Mouse (Mus musculus): ENCODE results near the gene Nucb1. TPM values are rescaled to one million over a fixed set of nuclear protein-coding genes. Genes with fewer than 3 reads are reported as not detected.
"Not testable (repeated sequence)": the region's sequence is repeated elsewhere in the genome, so short reads cannot be mapped to it uniquely, and the experiment has no call there.

The Nucb1 gene
- polyA plus RNA-seq, 1 experiment, result 135 TPM

DNA sequence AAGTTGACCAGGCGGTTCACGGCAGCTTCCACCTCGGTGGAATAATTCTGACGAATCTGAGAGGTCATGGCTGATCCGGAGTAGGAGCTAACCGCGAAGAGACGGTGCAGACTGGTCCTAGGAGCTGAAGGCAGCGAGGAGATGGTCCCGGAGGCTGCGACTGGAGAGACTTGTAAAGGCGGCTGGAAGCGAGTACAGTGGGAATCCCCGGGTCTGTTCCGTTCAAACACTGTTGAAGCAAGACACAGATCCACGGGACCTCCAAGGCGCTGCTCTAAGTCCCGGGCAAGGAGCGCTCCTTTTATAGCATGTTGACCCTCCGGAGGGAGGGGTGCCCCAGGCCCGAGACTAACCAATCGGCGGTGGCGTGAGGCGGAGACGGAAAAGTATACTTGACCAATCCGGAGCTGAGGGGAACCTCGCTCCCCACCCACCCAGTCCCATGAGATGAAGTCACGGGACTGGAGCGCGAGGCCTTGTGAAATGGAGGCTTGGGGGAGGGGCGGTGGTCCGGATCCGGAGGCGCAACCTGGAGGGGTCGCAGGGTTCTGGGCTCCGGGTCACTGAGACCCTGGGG is 50.6 kb downstream of the Nucb1 start, which contains the start of gene Ftl1:
Ftl1 (minus strand) TSS at position 321 of the 577 bp plus-strand sequence.
- TF ChIP-seq POLR2AphosphoS2 (IDR thresholded peaks at IDR 0.05; ENCODE audit: insufficient read length, low read depth) (peak; percentile 84), USF1 (IDR thresholded peaks at IDR 0.05; ENCODE audit: low read depth) (peak; percentile 53), POLR2A (IDR thresholded peaks at IDR 0.05; ENCODE audit: insufficient read length, low read depth) (peak; percentile 75)
- Histone ChIP-seq H3K79me2 (ENCODE audit: control insufficient read depth, insufficient read depth) (peaks cover 40% of the 10 kb centered on the region), H3K36me3 (ENCODE audit: control insufficient read depth, insufficient read depth) (peaks cover 37% of the 10 kb centered on the region), H3K4me2 (ENCODE audit: low read depth) (peak within 1 kb of the TSS; percentile 100), H3K4me3 (peak within 1 kb of the TSS; percentile 99), H3ac (ENCODE audit: control insufficient read depth, insufficient read length) (peak within 1 kb of the TSS; percentile 61)
- not testable (repeated sequence) for H3K27me3 ChIP-seq (ENCODE audit: control insufficient read depth, insufficient read depth, insufficient read length)

DNA sequence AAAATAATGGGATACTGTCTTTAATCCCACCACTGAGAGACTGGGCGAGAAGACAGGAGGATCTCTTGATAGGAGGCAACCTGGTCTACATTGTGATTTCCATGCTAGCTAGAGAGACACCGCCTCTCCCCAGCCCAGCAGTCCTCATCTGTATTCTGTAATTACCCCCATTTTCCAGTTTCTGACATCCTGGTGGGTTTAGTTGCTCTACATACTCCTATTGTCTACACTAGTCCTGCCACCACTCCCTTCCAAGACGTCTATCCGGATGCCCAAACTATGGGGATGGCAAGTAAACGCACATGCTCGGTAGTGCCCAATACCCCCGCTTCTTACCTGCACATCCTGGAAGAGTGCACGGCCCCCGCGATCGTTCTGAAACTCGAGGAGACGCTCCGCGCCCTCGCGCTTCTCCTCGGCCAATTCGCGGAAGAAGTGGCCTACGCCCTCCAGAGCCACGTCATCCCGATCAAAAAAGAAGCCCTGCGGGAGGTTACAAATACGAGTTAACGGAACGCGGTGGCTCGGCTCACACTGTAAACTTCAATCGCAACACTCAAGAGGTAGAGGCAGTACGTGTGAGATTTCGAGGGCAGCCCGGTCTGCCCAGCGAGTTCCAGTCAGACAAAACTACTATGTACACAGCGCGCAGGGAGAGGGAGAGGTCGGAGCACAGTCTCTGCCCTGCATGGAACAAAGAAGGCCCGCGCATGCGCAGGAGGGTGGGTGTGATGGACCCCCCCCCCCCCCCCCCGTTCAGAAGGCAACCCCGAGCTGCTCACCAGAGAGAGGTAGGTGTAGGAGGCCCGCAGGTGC is 51.2 kb downstream of the Nucb1 start:
- Histone ChIP-seq H3K4me2 (ENCODE audit: low read depth) (peak overlapping the region; percentile 96), H3K79me2 (ENCODE audit: control insufficient read depth, insufficient read depth) (peaks cover 33% of the 10 kb centered on the region), H3ac (ENCODE audit: control insufficient read depth, insufficient read length) (peak overlapping the region; percentile 61), H3K36me3 (ENCODE audit: control insufficient read depth, insufficient read depth) (peaks cover 35% of the 10 kb centered on the region), H3K27me3 (ENCODE audit: control insufficient read depth, insufficient read depth, insufficient read length) (no peaks in the 10 kb centered on the region), H3K4me3 (peak overlapping the region; percentile 99)
- no peak for TF ChIP-seq TCF3 (IDR thresholded peaks at IDR 0.05; ENCODE audit: insufficient read length, low read depth)
- TF ChIP-seq POLR2AphosphoS2 (IDR thresholded peaks at IDR 0.05; ENCODE audit: insufficient read length, low read depth), result peak; percentile 65
- TF ChIP-seq MYOG (IDR thresholded peaks at IDR 0.05; ENCODE audit: control insufficient read depth in 1 of 3, insufficient read depth in 1 of 3, insufficient read length in 2 of 3, low read depth in 2 of 3), result no peak
- TF ChIP-seq POLR2A (IDR thresholded peaks at IDR 0.05; ENCODE audit: insufficient read length, low read depth), result peak; percentile 34
- TF ChIP-seq E2F4 (IDR thresholded peaks at IDR 0.05; ENCODE audit: insufficient read depth), result no peak
- no peak for TF ChIP-seq REST (IDR thresholded peaks at IDR 0.05; ENCODE audit: insufficient read depth, insufficient read length)
- no peak for TF ChIP-seq SRF (IDR thresholded peaks at IDR 0.05; ENCODE audit: control insufficient read depth, insufficient read length, low read depth)
- no peak for TF ChIP-seq MYOD1 (IDR thresholded peaks at IDR 0.05; ENCODE audit: control insufficient read depth in 1 of 3, insufficient read length in 2 of 3, low read depth in 2 of 3)
- TF ChIP-seq MAX (IDR thresholded peaks at IDR 0.05; ENCODE audit: low read depth), result no peak

DNA sequence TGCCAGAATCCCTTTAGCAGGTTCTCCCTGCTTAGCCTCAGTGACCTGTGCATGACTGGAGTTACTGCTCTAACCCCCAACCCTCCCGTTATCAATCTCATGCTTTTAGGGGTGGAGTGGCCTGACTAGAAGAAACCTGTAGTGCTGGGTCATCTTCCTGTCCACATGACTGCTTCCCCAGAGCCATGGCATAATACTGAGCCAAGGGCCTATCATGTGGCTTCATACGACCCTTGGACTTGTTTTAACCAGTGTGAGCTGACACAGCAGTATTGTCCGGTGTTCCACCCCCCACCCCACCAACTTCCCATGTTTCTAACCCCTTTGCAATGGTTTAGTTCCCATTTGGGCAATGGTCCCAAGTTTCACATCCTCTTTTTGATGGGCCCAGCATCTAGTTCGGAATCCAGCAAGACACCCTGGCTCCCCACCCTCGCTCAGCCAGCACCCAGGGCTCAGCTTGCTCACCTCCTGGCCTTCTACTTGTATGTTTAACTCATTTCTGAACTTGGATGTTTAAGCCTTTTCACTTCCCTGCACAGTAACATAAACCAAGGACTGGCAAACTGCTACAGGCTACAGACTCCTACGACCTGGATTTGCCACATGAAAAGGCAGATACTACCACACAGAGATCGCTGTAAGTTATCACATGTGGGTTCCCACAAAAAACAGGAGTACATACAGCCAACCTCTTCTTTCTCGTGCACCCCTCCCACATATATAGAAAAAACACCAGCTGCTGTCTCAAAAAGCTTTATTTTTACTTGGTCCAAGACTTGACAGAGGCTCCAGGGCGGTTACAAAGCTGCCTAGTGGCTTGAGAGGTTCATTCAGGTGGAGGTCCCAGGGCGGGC is 52.8 kb downstream of the Nucb1 start:
- Histone ChIP-seq H3K4me2 (ENCODE audit: low read depth) (peak overlapping the region; percentile 96), H3K27me3 (ENCODE audit: control insufficient read depth, insufficient read depth, insufficient read length) (no peaks in the 10 kb centered on the region), H3ac (ENCODE audit: control insufficient read depth, insufficient read length) (peak overlapping the region; percentile 18), H3K4me3 (peak overlapping the region; percentile 99), H3K36me3 (ENCODE audit: control insufficient read depth, insufficient read depth) (peaks cover 37% of the 10 kb centered on the region), H3K79me2 (ENCODE audit: control insufficient read depth, insufficient read depth) (peaks cover 29% of the 10 kb centered on the region)
- no peak for TF ChIP-seq TCF12 (IDR thresholded peaks at IDR 0.05; ENCODE audit: insufficient read depth, poor library complexity, severe bottlenecking)
- no peak for TF ChIP-seq REST (IDR thresholded peaks at IDR 0.05; ENCODE audit: insufficient read depth, insufficient read length)
- TF ChIP-seq USF1 (IDR thresholded peaks at IDR 0.05; ENCODE audit: low read depth), result peak; percentile 39
- TF ChIP-seq POLR2A (IDR thresholded peaks at IDR 0.05; ENCODE audit: insufficient read length, low read depth), result peak; percentile 80
- TF ChIP-seq POLR2AphosphoS2 (IDR thresholded peaks at IDR 0.05; ENCODE audit: insufficient read length, low read depth), result peak; percentile 99
- no peak for TF ChIP-seq CEBPB (IDR thresholded peaks at IDR 0.05; ENCODE audit: insufficient read depth, poor library complexity, severe bottlenecking)
- TF ChIP-seq SRF (IDR thresholded peaks at IDR 0.05; ENCODE audit: control insufficient read depth, insufficient read length, low read depth), result no peak

DNA sequence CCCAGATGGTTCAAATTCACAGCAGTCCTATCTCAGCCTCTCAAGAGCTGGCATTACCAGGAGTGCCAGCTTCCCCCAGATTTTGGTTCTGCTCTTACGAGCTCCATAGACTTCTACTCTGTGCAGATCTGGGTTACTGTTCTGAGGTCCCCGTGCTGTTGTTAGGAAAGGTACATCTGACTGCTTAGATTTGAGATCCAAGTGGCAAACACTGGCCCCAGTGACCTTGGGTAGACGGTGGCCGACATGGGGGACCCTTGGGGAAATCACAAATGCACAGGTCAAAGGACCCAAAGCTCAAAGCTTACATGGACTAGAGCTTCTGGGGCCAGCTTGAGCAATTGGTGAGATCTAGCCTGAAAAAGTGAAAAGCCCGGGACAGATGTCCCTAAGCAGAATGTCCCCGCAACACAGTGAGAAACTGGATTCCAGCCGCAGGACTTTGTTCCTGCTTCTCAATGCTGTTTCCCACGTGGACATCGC is 53.4 kb downstream of the Nucb1 start:
- H3ac ChIP-seq (ENCODE audit: control insufficient read depth, insufficient read length), result no peak overlapping the region
- no peaks in the 10 kb centered on the region for H3K27me3 ChIP-seq (ENCODE audit: control insufficient read depth, insufficient read depth, insufficient read length)
- TF ChIP-seq MYOD1 (IDR thresholded peaks at IDR 0.05; ENCODE audit: control insufficient read depth in 1 of 3, insufficient read length in 2 of 3, low read depth in 2 of 3), result no peak
- TF ChIP-seq SRF (IDR thresholded peaks at IDR 0.05; ENCODE audit: control insufficient read depth, insufficient read length, low read depth), result no peak
- TF ChIP-seq REST (IDR thresholded peaks at IDR 0.05; ENCODE audit: insufficient read depth, insufficient read length), result no peak
- TF ChIP-seq E2F4 (IDR thresholded peaks at IDR 0.05; ENCODE audit: insufficient read depth), result no peak
- TF ChIP-seq TCF12 (IDR thresholded peaks at IDR 0.05; ENCODE audit: insufficient read depth, poor library complexity, severe bottlenecking), result no peak
- no peak for TF ChIP-seq USF1 (IDR thresholded peaks at IDR 0.05; ENCODE audit: low read depth)
- TF ChIP-seq CEBPB (IDR thresholded peaks at IDR 0.05; ENCODE audit: insufficient read depth, poor library complexity, severe bottlenecking), result no peak
- no peak for TF ChIP-seq POLR2AphosphoS2 (IDR thresholded peaks at IDR 0.05; ENCODE audit: insufficient read length, low read depth)
- no peak for TF ChIP-seq MYOG (IDR thresholded peaks at IDR 0.05; ENCODE audit: control insufficient read depth in 1 of 3, insufficient read depth in 1 of 3, insufficient read length in 2 of 3, low read depth in 2 of 3)
- no peak for TF ChIP-seq MAX (IDR thresholded peaks at IDR 0.05; ENCODE audit: low read depth)
- TF ChIP-seq POLR2A (IDR thresholded peaks at IDR 0.05; ENCODE audit: insufficient read length, low read depth), result no peak
- no peak for TF ChIP-seq TCF3 (IDR thresholded peaks at IDR 0.05; ENCODE audit: insufficient read length, low read depth)
- peaks cover 42% of the 10 kb centered on the region for H3K36me3 ChIP-seq (ENCODE audit: control insufficient read depth, insufficient read depth)
- H3K79me2 ChIP-seq (ENCODE audit: control insufficient read depth, insufficient read depth), result peaks cover 29% of the 10 kb centered on the region
- H3K4me3 ChIP-seq, result peak overlapping the region; percentile 99
- H3K4me2 ChIP-seq (ENCODE audit: low read depth), result peak overlapping the region; percentile 96
